Mouse (Mus musculus) bone marrow, adult 2 months (tissue): Measurements from ENCODE around the gene Cdkn2d.

ENCODE experiments used
- CTCF ChIP-seq: fragments of 200-500 bp; IDR thresholded peaks from 2 replicates; pipeline ENCODE4 v1.5.1; 2011; ENCODE audit warnings: low read length, control low read depth; ENCODE audit not compliant: control insufficient read depth, insufficient read depth
- POLR2A ChIP-seq: fragments of 200-500 bp; IDR thresholded peaks from 2 replicates; pipeline ENCODE4 v1.6.1; 2011; ENCODE audit warnings: low read depth, mild to moderate bottlenecking, control low read depth, low read length, borderline replicate concordance; ENCODE audit not compliant: control insufficient read depth

DNA sequence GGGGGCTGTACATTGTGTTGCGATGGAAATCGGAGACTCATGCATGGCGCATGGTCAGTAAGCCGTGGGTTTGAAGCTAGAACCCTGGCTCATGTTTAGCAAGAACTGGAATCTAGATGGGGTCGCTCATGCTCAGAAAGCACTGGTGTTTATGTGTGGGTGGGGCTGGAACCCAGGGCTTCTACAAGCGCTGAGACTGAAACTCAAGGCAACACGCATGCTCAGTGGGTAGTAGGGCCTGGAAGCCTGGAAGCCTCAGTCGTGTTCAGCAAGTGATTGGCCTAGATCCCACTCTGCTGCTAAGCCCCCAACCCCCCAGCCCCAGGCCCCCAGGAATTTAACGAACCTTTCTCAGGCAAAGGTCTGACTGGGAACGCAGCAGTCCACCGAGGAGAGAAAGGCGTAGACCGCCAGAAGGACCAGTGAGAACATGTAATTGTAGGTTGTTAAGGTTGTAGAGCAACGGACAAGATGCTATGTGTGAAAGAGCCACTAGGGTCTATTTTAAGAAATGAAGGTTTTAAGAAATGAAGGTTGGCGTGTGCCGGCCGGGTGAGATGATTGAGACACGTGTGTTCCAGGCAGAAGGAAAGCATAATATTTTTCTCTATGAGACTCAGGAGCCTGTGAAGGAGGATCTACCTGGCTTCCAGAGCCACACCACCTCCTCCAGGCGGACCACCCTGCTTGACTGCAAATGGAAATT, 31.2 kb upstream of the Cdkn2d start:
- no peak for TF ChIP-seq CTCF
- TF ChIP-seq POLR2A, result no peak
